ENCODE assay signal across 15 mouse cellular contexts in the genomic region with DNA sequence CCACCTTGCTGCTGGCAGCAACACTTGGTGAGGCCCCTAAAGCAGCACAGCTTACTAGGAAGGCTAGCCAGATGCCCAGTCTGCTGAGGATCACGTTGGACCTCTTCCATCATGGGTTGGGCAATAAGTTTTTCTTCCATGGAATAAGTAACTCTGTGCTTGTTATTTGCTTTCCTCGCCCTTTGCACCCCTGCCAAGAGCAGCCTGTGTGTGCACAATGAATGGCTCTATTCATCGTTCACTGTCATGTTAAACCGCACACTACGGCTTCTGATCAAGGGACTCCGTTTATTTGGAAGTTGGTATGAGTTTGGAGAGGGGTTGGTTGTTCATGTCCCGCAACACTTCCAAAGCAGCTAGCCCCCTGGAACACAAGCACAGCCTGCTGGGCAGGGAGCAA. TPM values are rescaled to one million over a fixed set of nuclear protein-coding genes. Genes with fewer than 3 reads are reported as not detected.
DNase-seq lines count a peak whose midpoint lies in the region; ATAC-seq and TF ChIP-seq lines count a peak whose summit lies in the region.
"Had no signal": no experiment of that assay in that cellular context is flagged by ENCODE, and none has a peak within 500 bp of the region (broad histone marks: within the 10 kb centered on the region; RNA-seq: fewer than 3 reads in every experiment).

No protein-coding gene starts in this region.

- H3K9ac ChIP-seq in lung, embryonic 14.5 days, result no peak overlapping the region
- no peak overlapping the region for H3K9ac ChIP-seq in hindbrain, embryonic 16.5 days (ENCODE audit: low read depth, low read length)
- H3K9ac ChIP-seq: liver, embryonic 14.5 days; neural tube, embryonic 15.5 days had no signal

- peak; percentile 59 for DNase-seq in adrenal gland, postnatal 10 days
- no peak for DNase-seq in adrenal gland, adult 2 months
- DNase-seq in lung, adult 18-20 months, result peak; percentile 67 to 81
- no peak for DNase-seq in lung, postnatal 25 days (ENCODE audit: low spot score)
- DNase-seq in lung, embryonic 14.5 days, result peak; percentile 55
- DNase-seq in neural tube, embryonic 10.5 days (ENCODE audit: extremely low spot score, low spot score), result no peak
- DNase-seq: heart, postnatal 4 days; kidney, adult 8-10 months had no signal

- H3K36me3 ChIP-seq in lung, embryonic 14.5 days (ENCODE audit: insufficient read depth), result no peaks in the 10 kb centered on the region
- H3K36me3 ChIP-seq in hindbrain, embryonic 16.5 days (ENCODE audit: control insufficient read depth, insufficient read depth, low read length), result no peaks in the 10 kb centered on the region
- H3K36me3 ChIP-seq: heart, embryonic 10.5 days; neural tube, embryonic 15.5 days had no signal

- H3K4me1 ChIP-seq in lung, embryonic 14.5 days (ENCODE audit: insufficient read depth), result peaks cover 7% of the 10 kb centered on the region; the same call in 1 of the 2 replicates
- H3K4me1 ChIP-seq in hindbrain, embryonic 16.5 days (ENCODE audit: control insufficient read depth, insufficient read depth, low read depth, low read length), result peaks cover 10% of the 10 kb centered on the region

- H3K27ac ChIP-seq in lung, embryonic 14.5 days (ENCODE audit: low read depth), result no peak overlapping the region
- no peak overlapping the region for H3K27ac ChIP-seq in hindbrain, embryonic 16.5 days (ENCODE audit: low read depth, low read length)
- H3K27ac ChIP-seq: heart, embryonic 10.5 days; layer of hippocampus, adult 2 months; liver, embryonic 14.5 days; neural tube, embryonic 15.5 days had no signal

- TF ChIP-seq CTCF in lung, embryonic 14.5 days (IDR thresholded peaks at IDR 0.05; ENCODE audit: low read depth), result no peak

- no peaks in the 10 kb centered on the region for H3K27me3 ChIP-seq in lung, embryonic 14.5 days (ENCODE audit: insufficient read depth, low read length)
- no peaks in the 10 kb centered on the region for H3K27me3 ChIP-seq in hindbrain, embryonic 16.5 days (replicated peaks; ENCODE audit: control insufficient read depth, insufficient read depth, low read length)
- H3K27me3 ChIP-seq: neural tube, embryonic 15.5 days had no signal

- no peak overlapping the region for H3K4me3 ChIP-seq in lung, embryonic 14.5 days (ENCODE audit: low read depth, low read length)
- no peak overlapping the region for H3K4me3 ChIP-seq in hindbrain, embryonic 16.5 days (ENCODE audit: low read length)
- H3K4me3 ChIP-seq: heart, embryonic 10.5 days; layer of hippocampus, adult 2 months; neural tube, embryonic 15.5 days had no signal

- ATAC-seq in lung, embryonic 14.5 days (ENCODE audit: insufficient read depth), result no peak
- ATAC-seq in hindbrain, embryonic 16.5 days, result no peak
- no peak for ATAC-seq in CD4-positive, CD25-positive, alpha-beta regulatory T cell, adult 4 months
- ATAC-seq: midbrain, embryonic 16.5 days had no signal

- no peaks in the 10 kb centered on the region for H3K9me3 ChIP-seq in lung, embryonic 14.5 days (ENCODE audit: low read depth, low read length)
- no peaks in the 10 kb centered on the region for H3K9me3 ChIP-seq in hindbrain, embryonic 16.5 days (ENCODE audit: control insufficient read depth, low read length)
- H3K9me3 ChIP-seq: heart, embryonic 10.5 days; neural tube, embryonic 15.5 days had no signal

- no peak overlapping the region for H3K4me2 ChIP-seq in lung, embryonic 14.5 days
- no peak overlapping the region for H3K4me2 ChIP-seq in hindbrain, embryonic 16.5 days (ENCODE audit: low read length)
- H3K4me2 ChIP-seq: neural tube, embryonic 15.5 days had no signal

- 44% methylated on average over 7 of the region's 7 CpGs for WGBS in lung, embryonic 14.5 days
- 43% methylated on average over 7 of the region's 7 CpGs for WGBS in hindbrain, embryonic 16.5 days

RNA-seq across cellular contexts. Expression of gene Myadm, which starts 1.7 kb away (rescaled TPM):
- total RNA-seq in adrenal gland, postnatal 10 days (2021), result 100 to 1,000 TPM; 110 to 126 TPM
- total RNA-seq in adrenal gland, adult 2 months (2021), result 10 to 100 TPM; 65.1 to 90.8 TPM
- polyA plus RNA-seq in adrenal gland, adult 2 months (2012; rRNA removed), result 199 and 200 TPM in 2 replicates
- 138 and 147 TPM in 2 replicates for polyA plus RNA-seq in lung, embryonic 14.5 days (2014; fragmentation: Nextera tagmentation; extraction: Ambion mirVana)
- 36.9 and 51.0 TPM in 2 replicates for polyA plus RNA-seq in hindbrain, embryonic 16.5 days (2015; fragmentation: Nextera tagmentation; extraction: Ambion mirVana)
- polyA plus RNA-seq in CD4-positive, CD25-positive, alpha-beta regulatory T cell, adult 4 months (2017; shearing (Covaris generic)), result 1 to 10 TPM; 7.5 to 7.8 TPM

RNA-seq across cellular contexts. Expression of gene Prkcg, which starts 1.8 kb away (rescaled TPM):
- 1 to 10 TPM; 1.6 to 2.6 TPM for total RNA-seq in adrenal gland, postnatal 10 days (2021)
- total RNA-seq in adrenal gland, adult 2 months (2021), result 1 to 10 TPM in 1 of 2 experiments, under 1 TPM in 1; 0.32 to 1.5 TPM
- 1.5 and 1.6 TPM in 2 replicates for polyA plus RNA-seq in adrenal gland, adult 2 months (2012; rRNA removed)
- 0.14 and 0.25 TPM in 2 replicates for polyA plus RNA-seq in lung, embryonic 14.5 days (2014; fragmentation: Nextera tagmentation; extraction: Ambion mirVana)
- 2.0 and 2.3 TPM in 2 replicates for polyA plus RNA-seq in hindbrain, embryonic 16.5 days (2015; fragmentation: Nextera tagmentation; extraction: Ambion mirVana)
- not detected for polyA plus RNA-seq in CD4-positive, CD25-positive, alpha-beta regulatory T cell, adult 4 months (2017; shearing (Covaris generic))

RNA-seq across cellular contexts. Expression of gene Nlrp12, which starts 37.6 kb away (rescaled TPM):
- total RNA-seq in adrenal gland, postnatal 10 days (2021), result 1 to 10 TPM in 1 of 2 experiments, under 1 TPM in 1; 0.15 to 1.0 TPM
- total RNA-seq in adrenal gland, adult 2 months (2021), result not detected
- 0.01 TPM in 1 of 2 replicates, not detected in the other for polyA plus RNA-seq in adrenal gland, adult 2 months (2012; rRNA removed)
- polyA plus RNA-seq in lung, embryonic 14.5 days (2014; fragmentation: Nextera tagmentation; extraction: Ambion mirVana), result not detected in 2 replicates
- polyA plus RNA-seq in hindbrain, embryonic 16.5 days (2015; fragmentation: Nextera tagmentation; extraction: Ambion mirVana), result 0.05 and 0.06 TPM in 2 replicates
- not detected for polyA plus RNA-seq in CD4-positive, CD25-positive, alpha-beta regulatory T cell, adult 4 months (2017; shearing (Covaris generic))
- total RNA-seq: layer of hippocampus, adult 2 months had no signal
- polyA plus RNA-seq: heart, embryonic 10.5 days; midbrain, embryonic 16.5 days; neural tube, embryonic 15.5 days had no signal

RNA-seq across cellular contexts. Expression of gene Cacng7, which starts 45.6 kb away (rescaled TPM):
- total RNA-seq in adrenal gland, postnatal 10 days (2021), result 1 to 10 TPM; 8.8 to 9.4 TPM
- 10 to 100 TPM in 1 of 2 experiments, 1 to 10 TPM in 1; 9.1 to 14.2 TPM for total RNA-seq in adrenal gland, adult 2 months (2021)
- 11.4 and 14.8 TPM in 2 replicates for polyA plus RNA-seq in adrenal gland, adult 2 months (2012; rRNA removed)
- polyA plus RNA-seq in lung, embryonic 14.5 days (2014; fragmentation: Nextera tagmentation; extraction: Ambion mirVana), result 1.2 and 1.5 TPM in 2 replicates
- 2.6 and 2.9 TPM in 2 replicates for polyA plus RNA-seq in hindbrain, embryonic 16.5 days (2015; fragmentation: Nextera tagmentation; extraction: Ambion mirVana)
- polyA plus RNA-seq in CD4-positive, CD25-positive, alpha-beta regulatory T cell, adult 4 months (2017; shearing (Covaris generic)), result not detected

Comparison
In these comparisons a context has a peak if more than half of its experiments do, and no peak if none do; other contexts are left out.
1. DNase-seq: peak in adrenal gland, postnatal 10 days (single experiment), lung, adult 18-20 months (2 of 2) and lung, embryonic 14.5 days (single experiment); none in adrenal gland, adult 2 months (single experiment), lung, postnatal 25 days (single experiment) and neural tube, embryonic 10.5 days (single experiment).